In the genomic region with DNA sequence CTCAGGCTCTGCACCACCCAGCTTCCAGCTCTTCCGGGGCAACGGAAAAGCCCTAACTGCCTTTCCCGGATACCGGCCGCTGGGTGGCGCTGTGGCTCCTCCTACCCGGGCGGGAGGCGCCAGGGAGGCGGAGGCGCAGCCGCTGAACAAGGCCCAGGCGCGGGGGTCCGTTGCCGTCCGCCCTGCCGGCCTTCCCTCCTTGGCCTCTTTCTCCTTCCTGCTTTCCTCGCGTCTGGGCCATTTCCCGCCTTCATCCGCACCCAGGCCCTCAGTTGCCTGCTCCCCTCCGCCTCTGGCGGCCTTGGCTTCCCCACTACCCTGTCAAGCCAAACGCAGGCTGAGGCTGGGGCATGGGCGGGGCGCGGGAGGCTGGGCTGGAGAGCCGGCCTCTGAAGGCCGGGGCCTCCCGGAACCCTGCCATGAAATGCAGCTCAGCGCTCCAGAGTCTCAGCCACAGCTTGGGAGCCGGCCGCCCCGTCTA, we compare ENCODE assay signal across 8 mouse cellular contexts. TPM values are rescaled to one million over a fixed set of nuclear protein-coding genes. Genes with fewer than 3 reads are reported as not detected.
DNase-seq lines count a peak whose midpoint lies in the region; ATAC-seq and TF ChIP-seq lines count a peak whose summit lies in the region.

No protein-coding gene starts in this region.

- H3K9me3 ChIP-seq in embryonic facial prominence, embryonic 14.5 days (ENCODE audit: control insufficient read depth, low read length): no peaks in the 10 kb centered on the region
- H3K9me3 ChIP-seq in heart, embryonic 12.5 days (replicated peaks): no peaks in the 10 kb centered on the region
- no peaks in the 10 kb centered on the region for H3K9me3 ChIP-seq in kidney, embryonic 15.5 days (replicated peaks)
- H3K9me3 ChIP-seq in liver, embryonic 13.5 days (replicated peaks): no peaks in the 10 kb centered on the region
- no peaks in the 10 kb centered on the region for H3K9me3 ChIP-seq in stomach, postnatal 0 days (ENCODE audit: control insufficient read depth, low read length)

- TF ChIP-seq EP300 in stomach, postnatal 0 days (optimal IDR thresholded peaks at IDR 0.05): no peak

- H3K4me2 ChIP-seq in embryonic facial prominence, embryonic 14.5 days (ENCODE audit: low read depth, low read length): peak overlapping the region; percentile 51
- H3K4me2 ChIP-seq in heart, embryonic 12.5 days: peak overlapping the region; percentile 66
- H3K4me2 ChIP-seq in kidney, embryonic 15.5 days: peak overlapping the region; percentile 61
- H3K4me2 ChIP-seq in liver, embryonic 13.5 days: peak overlapping the region; percentile 63
- peak overlapping the region; percentile 51 for H3K4me2 ChIP-seq in stomach, postnatal 0 days (replicated peaks; ENCODE audit: low read depth)

- peak overlapping the region; percentile 67 for H3K9ac ChIP-seq in embryonic facial prominence, embryonic 14.5 days (ENCODE audit: low read depth, low read length)
- H3K9ac ChIP-seq in heart, embryonic 12.5 days: peak overlapping the region; percentile 66; the same call in 1 of the 2 replicates
- H3K9ac ChIP-seq in kidney, embryonic 15.5 days: peak overlapping the region; percentile 45; the same call in 1 of the 2 replicates
- peak overlapping the region; percentile 43; the same call in 1 of the 2 replicates for H3K9ac ChIP-seq in liver, embryonic 13.5 days
- peak overlapping the region; percentile 31; the same call in 1 of the 2 replicates for H3K9ac ChIP-seq in stomach, postnatal 0 days (ENCODE audit: low read length)

- TF ChIP-seq CTCF in stomach, postnatal 0 days (IDR thresholded peaks at IDR 0.05; ENCODE audit: low read depth): peak; percentile 79

- no peaks in the 10 kb centered on the region for H3K4me1 ChIP-seq in embryonic facial prominence, embryonic 14.5 days (ENCODE audit: control insufficient read depth, insufficient read depth, low read length)
- H3K4me1 ChIP-seq in heart, embryonic 12.5 days (replicated peaks): no peaks in the 10 kb centered on the region
- H3K4me1 ChIP-seq in kidney, embryonic 15.5 days: no peaks in the 10 kb centered on the region
- peaks cover 5% of the 10 kb centered on the region for H3K4me1 ChIP-seq in liver, embryonic 13.5 days (replicated peaks)
- H3K4me1 ChIP-seq in stomach, postnatal 0 days (replicated peaks; ENCODE audit: control insufficient read depth, insufficient read depth): no peaks in the 10 kb centered on the region

- DNase-seq in layer of hippocampus, adult 11-12 months (ENCODE audit: low spot score): peak; percentile 39
- no peak for DNase-seq in layer of hippocampus, adult 9-10 months (ENCODE audit: low spot score)
- peak; percentile 69 for DNase-seq in embryonic facial prominence, embryonic 14.5 days (ENCODE audit: low spot score)
- DNase-seq in liver, embryonic 13.5 days: peak; percentile 48
- DNase-seq in neural tube, embryonic 10.5 days (ENCODE audit: extremely low spot score, low spot score): peak; percentile 83
- peak; percentile 80 for DNase-seq in stomach, postnatal 0 days (ENCODE audit: low spot score)

- H3K27ac ChIP-seq in embryonic facial prominence, embryonic 14.5 days (replicated peaks; ENCODE audit: low read depth, low read length): peak overlapping the region; percentile 52; the same call in 1 of the 2 replicates
- H3K27ac ChIP-seq in heart, embryonic 12.5 days (ENCODE audit: poor library complexity, severe bottlenecking): 0 out of 2 replicates have a peak overlapping the region, but pooled peaks have one; percentile 15
- H3K27ac ChIP-seq in kidney, embryonic 15.5 days: peak overlapping the region; percentile 51; the same call in 1 of the 2 replicates
- no peak overlapping the region for H3K27ac ChIP-seq in liver, embryonic 13.5 days
- H3K27ac ChIP-seq in stomach, postnatal 0 days (replicated peaks): peak overlapping the region; percentile 18; the same call in 1 of the 2 replicates

- no peaks in the 10 kb centered on the region for H3K36me3 ChIP-seq in embryonic facial prominence, embryonic 14.5 days (ENCODE audit: control insufficient read depth, insufficient read depth, low read length)
- no peaks in the 10 kb centered on the region for H3K36me3 ChIP-seq in heart, embryonic 12.5 days
- no peaks in the 10 kb centered on the region for H3K36me3 ChIP-seq in kidney, embryonic 15.5 days
- H3K36me3 ChIP-seq in liver, embryonic 13.5 days: no peaks in the 10 kb centered on the region
- H3K36me3 ChIP-seq in stomach, postnatal 0 days (ENCODE audit: control insufficient read depth, insufficient read depth, low read length): no peaks in the 10 kb centered on the region

- peaks cover 16% of the 10 kb centered on the region for H3K27me3 ChIP-seq in embryonic facial prominence, embryonic 14.5 days (replicated peaks; ENCODE audit: control insufficient read depth, insufficient read depth, low read length)
- H3K27me3 ChIP-seq in heart, embryonic 12.5 days (replicated peaks): peaks cover 22% of the 10 kb centered on the region
- H3K27me3 ChIP-seq in kidney, embryonic 15.5 days: peaks cover 76% of the 10 kb centered on the region
- H3K27me3 ChIP-seq in liver, embryonic 13.5 days: peaks cover 23% of the 10 kb centered on the region; the same call in 1 of the 2 replicates
- H3K27me3 ChIP-seq in stomach, postnatal 0 days (ENCODE audit: control insufficient read depth, insufficient read depth, low read length): no peaks in the 10 kb centered on the region

- ATAC-seq in embryonic facial prominence, embryonic 14.5 days (ENCODE audit: low read depth): peak; percentile 90
- peak; percentile 74 for ATAC-seq in heart, embryonic 12.5 days (ENCODE audit: insufficient number of reproducible peaks, low FRiP score)
- ATAC-seq in kidney, embryonic 15.5 days (replicated peaks; ENCODE audit: low FRiP score): peak; percentile 96
- ATAC-seq in liver, embryonic 13.5 days (ENCODE audit: low read depth): peak; percentile 85
- ATAC-seq in stomach, postnatal 0 days (ENCODE audit: low FRiP score, low TSS enrichment): peak; percentile 91

- peak overlapping the region; percentile 34 for H3K4me3 ChIP-seq in embryonic facial prominence, embryonic 14.5 days (ENCODE audit: low read depth, low read length)
- peak overlapping the region; percentile 42 for H3K4me3 ChIP-seq in heart, embryonic 12.5 days
- H3K4me3 ChIP-seq in kidney, embryonic 15.5 days (replicated peaks): peak overlapping the region; percentile 41
- H3K4me3 ChIP-seq in liver, embryonic 13.5 days (replicated peaks): peak overlapping the region; percentile 49
- peak overlapping the region; percentile 33 for H3K4me3 ChIP-seq in stomach, postnatal 0 days (ENCODE audit: low read depth, low read length)

- WGBS in embryonic facial prominence, embryonic 14.5 days: 9% methylated on average over 23 of the region's 35 CpGs
- 8% methylated on average over 35 of the region's 35 CpGs for WGBS in heart, embryonic 12.5 days
- WGBS in kidney, embryonic 15.5 days: 16% methylated on average over 35 of the region's 35 CpGs
- WGBS in liver, embryonic 13.5 days (ENCODE audit: insufficient replicate concordance): 14% methylated on average over 25 of the region's 35 CpGs
- 18% methylated on average over 34 of the region's 35 CpGs for WGBS in stomach, postnatal 0 days

RNA-seq across cellular contexts. Expression of gene Tmem28, which starts 32.5 kb away (rescaled TPM):
- polyA plus RNA-seq in embryonic facial prominence, embryonic 14.5 days (2014; fragmentation: Nextera tagmentation; extraction: Ambion mirVana): 0.58 and 0.77 TPM in 2 replicates
- not detected in 2 replicates for polyA plus RNA-seq in heart, embryonic 12.5 days (2016; fragmentation: Nextera tagmentation; extraction: Ambion mirVana)
- polyA plus RNA-seq in kidney, embryonic 15.5 days (2015; fragmentation: Nextera tagmentation; extraction: Ambion mirVana): 0.04 TPM in 1 of 2 replicates, not detected in the other
- not detected in 2 replicates for polyA plus RNA-seq in liver, embryonic 13.5 days (2015; fragmentation: Nextera tagmentation; extraction: Ambion mirVana)
- 0.06 and 0.08 TPM in 2 replicates for polyA plus RNA-seq in stomach, postnatal 0 days (2015; fragmentation: Nextera tagmentation; extraction: Ambion mirVana)
